Mouse (Mus musculus): Measurements from ENCODE around the gene Olfml2a. TPM values are rescaled to one million over a fixed set of nuclear protein-coding genes. Genes with fewer than 3 reads are reported as not detected.

The Olfml2a gene
- total RNA-seq (2021): 1 to 10 TPM; 3.5 to 4.0 TPM
- long read RNA-seq, experiment 1, full-length matches to known transcripts: 2 of 2 reads
- long read RNA-seq, experiment 1, partial matches to known transcripts: 0 of 2 reads
- long read RNA-seq, experiment 1, other reads (novel, unspliced or antisense): 0 of 2 reads
- long read RNA-seq, experiment 2: 0 reads

DNA sequence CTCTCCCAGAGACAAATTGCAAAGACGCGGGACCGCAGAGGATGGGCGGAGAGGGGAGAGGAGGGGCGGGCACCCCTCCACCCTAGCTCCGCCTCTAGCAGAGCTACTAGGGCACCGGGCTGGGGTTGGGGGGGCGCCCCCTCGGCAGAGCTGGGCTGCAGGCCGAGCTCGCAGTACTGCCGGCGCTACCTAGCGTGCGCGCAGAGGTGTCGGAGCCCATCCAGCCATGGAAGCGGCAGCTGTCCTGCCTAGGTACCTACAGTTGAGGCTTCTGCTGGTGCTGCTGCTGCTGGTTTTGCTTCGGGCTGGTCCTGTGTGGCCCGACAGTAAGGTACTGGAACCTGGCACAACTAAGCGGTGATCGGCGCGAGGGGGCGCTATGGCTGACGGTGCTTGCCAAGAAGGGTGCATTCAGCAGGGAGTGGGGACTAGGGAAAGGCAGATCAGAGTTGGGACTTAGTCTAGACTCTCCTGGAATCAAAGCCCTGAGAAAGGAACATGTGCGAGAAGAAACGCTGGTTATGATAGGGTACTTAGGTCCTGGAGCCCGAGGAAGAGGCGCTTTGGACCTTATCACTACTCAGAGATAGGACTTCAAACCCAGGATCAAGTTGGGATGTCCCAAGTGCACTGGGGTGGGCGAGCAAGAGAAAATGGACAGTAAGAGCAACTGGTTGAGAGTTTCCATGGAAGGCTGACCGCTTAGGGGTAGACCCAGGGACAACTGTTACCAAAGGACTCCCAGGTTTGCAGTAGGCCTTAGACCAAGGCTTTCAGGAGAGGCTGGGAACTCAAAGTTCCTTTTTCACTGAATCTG is at the start of gene Olfml2a:
Gene Olfml2a, plus strand, starts transcription at position 128 of the 817 bp plus-strand sequence.
- peak; percentile 45 to 63 for DNase-seq (ENCODE audit: low spot score in 2 of 2)
- intact Hi-C loops (cut with DNase I): no loop called here

DNA sequence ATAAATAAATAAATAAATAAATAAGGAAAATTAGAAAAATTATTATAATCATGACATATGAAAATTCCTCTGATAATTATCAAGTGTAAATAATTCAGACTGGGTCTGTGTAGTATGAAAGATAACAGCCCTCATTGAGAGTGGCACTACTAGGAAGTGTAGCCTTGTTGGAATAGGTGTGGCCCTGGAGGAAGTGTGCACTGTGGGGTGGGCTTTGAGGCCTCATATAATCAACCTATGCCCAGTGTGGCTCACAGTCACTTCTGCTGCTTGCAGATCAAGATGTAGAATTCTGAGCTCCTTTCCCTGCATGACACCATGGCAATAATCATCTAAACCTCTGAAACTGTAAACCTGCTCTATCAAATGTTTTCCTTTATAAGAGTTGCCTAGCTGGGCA is 28.9 kb upstream of the Olfml2a start:
- intact Hi-C loops (cut with DNase I): no loop called here
- DNase-seq (ENCODE audit: low spot score in 2 of 2): no peak

DNA sequence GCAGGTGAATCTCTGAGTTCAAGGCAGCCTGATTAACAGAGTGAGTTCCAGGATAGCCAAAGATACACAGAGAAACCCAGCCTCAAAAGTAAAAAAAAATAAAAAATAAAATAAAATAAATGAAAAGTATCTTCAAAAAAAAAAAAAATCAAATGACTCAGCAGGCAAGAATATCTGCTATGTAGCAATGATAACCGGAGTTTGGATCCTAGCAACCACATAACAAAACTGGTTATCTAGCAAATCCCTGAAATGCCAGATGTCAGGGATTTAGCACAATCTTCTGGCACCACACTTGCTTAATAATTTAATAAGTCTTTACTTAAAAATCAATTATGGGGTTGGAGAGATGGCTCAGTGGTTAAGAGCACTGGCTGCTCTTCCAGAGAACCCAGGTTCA is 27.5 kb upstream of the Olfml2a start:
- intact Hi-C loops (cut with DNase I): no loop called here
- no peak for DNase-seq (ENCODE audit: low spot score in 2 of 2)

DNA sequence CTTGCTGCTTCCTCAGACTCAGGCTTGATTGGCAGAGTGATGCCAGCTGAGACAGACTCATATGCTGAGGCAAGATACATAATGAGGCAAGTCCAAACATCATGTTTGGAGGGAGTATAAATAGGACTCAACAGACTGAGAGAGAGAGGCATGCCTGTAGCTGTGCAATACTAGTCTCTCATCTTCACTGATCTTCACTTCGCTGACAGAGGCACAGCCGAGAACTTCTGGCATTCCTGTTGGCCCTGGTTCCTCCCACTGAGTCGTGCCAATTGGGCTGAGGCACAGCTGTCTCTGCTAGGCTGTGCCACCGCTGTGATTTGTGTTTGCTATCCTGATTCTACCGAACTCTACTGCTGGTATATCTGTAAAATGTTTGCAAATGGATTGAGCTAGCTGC is 25.7 kb upstream of the Olfml2a start:
- intact Hi-C loops (cut with DNase I): no loop called here
- DNase-seq (ENCODE audit: low spot score in 2 of 2): peak; percentile 25 to 62

DNA sequence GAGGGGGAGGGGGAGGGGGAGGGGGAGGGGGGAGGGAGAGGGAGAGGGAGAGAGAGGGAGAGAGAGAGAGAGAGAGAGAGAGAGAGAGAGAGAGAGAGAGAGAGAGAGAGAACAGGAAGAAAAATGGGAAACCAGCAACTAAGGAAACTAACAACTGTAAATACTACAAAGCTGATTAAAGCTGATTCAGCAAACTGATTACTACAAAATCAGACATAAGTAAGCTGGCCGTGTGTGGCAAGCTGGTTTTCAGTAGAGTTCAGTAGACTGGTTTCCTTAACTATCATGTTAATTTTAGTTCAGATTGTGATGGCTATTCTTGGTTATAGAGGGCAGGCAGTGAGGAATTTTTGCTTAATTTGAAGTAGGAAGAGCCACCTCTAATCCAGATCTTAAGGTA is 23.2 kb upstream of the Olfml2a start:
- intact Hi-C loops (cut with DNase I): no loop called here
- no peak for DNase-seq (ENCODE audit: low spot score in 2 of 2)

DNA sequence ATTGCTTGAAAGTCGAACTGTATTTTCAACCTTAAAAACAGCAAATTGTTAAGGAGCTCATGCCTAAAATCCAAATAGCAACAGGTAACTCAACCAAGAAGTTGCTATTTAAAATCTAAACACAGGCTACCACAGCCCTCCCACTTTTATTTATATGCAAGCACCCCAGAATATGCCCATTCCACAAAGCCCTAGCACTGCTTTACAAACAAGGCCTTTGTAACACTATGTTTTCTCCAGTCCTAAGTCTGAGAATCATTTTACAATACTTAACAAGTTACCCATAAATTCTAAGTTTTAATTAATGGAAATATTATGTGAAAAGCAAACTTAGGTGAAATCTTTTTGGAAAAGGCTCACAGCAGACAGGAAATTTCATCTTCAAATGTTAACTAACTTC is 17.3 kb upstream of the Olfml2a start:
- intact Hi-C loops (cut with DNase I): no loop called here
- DNase-seq (ENCODE audit: low spot score in 2 of 2): no peak

DNA sequence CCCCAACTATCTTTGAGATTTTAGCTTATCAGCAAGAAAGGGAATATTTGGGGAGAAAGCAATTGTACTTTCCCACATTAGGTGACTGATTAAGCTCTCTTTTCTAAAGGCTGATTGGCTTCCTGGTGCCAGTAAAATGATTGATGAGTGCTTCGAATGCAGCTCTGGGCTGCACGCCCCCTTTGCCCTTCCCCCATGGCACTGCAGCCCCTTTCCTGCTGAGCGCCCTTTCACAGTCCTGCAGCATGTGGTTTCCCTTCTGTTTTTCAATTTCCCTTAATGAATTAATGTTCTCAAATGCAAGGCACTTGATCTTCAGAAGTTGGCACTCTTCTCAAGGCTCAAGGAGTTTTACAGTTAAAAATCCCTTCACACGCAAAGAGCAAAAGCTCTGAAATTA is 16.8 kb upstream of the Olfml2a start:
- no peak for DNase-seq (ENCODE audit: low spot score in 2 of 2)
- intact Hi-C loops (cut with DNase I): no loop called here

DNA sequence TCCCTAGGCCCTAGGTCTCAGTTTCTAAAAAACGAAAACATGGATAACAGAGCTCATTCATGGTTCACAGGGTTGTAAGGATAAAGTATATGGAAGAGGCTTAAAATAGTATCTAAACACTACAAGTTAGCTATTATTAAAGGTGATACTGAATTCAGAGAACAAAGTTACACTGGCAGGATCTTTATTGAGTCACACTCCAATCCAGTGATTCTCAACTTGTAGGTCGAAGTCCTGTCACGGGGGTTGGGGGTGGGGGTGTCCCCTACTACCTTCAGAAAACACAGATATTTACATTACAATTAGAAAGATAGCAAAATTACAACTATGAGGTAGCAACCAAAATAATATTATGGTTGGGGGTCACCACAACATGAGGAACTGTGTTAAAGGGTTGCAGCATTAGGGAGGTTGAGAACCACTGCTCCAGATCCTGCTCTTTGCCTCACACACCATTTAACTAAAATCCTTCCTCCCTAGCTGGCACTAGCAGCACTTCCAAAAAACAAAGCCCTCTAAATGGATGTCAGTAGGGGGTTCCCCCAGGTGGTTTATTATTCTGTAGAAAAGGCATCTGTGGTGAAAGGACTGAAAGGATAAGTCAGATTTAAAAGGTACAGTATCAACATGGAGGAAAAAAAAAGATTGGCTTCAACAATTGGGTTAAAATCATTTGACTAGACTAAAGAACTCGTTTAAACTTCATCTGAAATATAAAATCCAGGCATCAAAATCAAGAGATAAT is 14.7 kb upstream of the Olfml2a start:
- intact Hi-C loops (cut with DNase I): no loop called here

DNA sequence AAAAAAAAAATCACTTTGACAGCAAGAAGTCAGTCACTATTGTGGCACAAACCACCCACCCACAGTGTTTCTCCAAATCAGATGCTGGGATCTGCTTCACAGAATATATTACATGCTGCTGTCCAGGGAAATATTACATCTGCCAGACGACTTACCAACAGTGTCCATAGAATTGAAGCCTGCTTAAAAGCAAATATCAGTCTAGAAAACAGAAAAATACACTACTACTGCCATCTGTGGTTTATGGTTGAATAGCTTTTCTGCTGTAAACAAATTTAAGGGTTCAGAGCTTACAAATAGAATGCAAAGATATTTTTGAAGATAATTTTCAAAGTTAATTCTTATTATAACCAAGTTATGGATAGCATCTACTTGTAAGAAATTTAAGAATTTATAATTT is 10.4 kb upstream of the Olfml2a start:
- DNase-seq (ENCODE audit: low spot score in 2 of 2): no peak
- intact Hi-C loops (cut with DNase I): no loop called here

More for the DNA sequence above, 14.7 kb upstream of the Olfml2a start:
- DNase-seq (ENCODE audit: low spot score in 2 of 2): no peak

DNA sequence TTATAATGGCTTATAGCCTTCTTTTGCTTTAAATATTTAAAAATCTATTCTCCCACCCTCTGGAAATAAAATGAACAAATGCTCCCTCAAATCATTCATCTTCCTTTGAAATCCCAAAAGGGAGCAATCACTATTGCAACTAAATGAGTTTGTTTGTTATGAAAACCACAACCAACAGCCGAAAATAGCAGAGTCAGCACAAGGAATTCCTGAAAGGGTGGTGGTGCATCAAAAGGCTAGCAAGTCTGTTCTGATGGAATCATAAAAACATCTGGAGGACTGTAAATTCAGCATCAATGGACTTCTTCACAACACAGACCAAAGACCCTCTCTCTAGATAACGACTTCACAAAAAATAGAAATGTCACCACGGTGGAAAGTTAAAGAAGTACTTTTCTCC is 8.3 kb upstream of the Olfml2a start:
- intact Hi-C loops (cut with DNase I): no loop called here
- no peak for DNase-seq (ENCODE audit: low spot score in 2 of 2)

DNA sequence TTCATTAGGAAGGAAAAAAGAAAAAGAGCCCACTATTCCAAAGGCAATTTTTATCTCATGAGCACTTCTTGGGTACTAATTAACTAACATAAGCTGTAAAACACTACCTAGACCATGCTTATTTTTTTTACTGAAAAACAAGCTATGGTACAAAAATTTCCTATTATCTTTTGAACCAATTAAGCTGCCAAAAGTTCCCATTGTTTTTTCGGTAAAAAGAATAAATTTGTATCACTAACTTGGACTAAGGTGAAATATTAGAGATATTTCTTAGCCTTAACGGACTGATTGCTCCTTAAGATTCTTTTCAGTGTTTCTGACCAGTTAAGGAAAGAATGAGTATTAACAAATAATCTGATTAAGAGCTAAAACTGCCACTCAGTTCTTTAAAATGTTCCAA is 7.9 kb upstream of the Olfml2a start:
- no peak for DNase-seq (ENCODE audit: low spot score in 2 of 2)
- intact Hi-C loops (cut with DNase I): no loop called here

DNA sequence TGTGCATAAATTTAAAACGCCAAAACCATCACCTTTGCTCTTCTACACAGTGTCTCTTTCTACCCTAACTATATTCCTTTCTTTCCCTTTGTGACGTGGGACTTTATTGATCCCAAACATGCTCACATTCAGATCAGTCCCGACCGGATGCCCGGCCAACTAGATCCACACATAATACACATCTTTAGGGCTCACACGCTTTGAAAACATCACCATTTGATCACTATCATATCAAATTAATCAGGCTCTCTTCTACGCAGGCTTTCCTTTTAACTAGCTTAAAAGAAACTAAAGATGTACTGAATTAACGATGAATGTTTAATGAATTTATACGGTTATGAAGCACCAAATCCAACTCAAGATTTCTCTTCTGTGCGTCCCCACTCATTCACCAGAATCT is 7.2 kb upstream of the Olfml2a start:
- DNase-seq (ENCODE audit: low spot score in 2 of 2): no peak
- intact Hi-C loops (cut with DNase I): no loop called here

DNA sequence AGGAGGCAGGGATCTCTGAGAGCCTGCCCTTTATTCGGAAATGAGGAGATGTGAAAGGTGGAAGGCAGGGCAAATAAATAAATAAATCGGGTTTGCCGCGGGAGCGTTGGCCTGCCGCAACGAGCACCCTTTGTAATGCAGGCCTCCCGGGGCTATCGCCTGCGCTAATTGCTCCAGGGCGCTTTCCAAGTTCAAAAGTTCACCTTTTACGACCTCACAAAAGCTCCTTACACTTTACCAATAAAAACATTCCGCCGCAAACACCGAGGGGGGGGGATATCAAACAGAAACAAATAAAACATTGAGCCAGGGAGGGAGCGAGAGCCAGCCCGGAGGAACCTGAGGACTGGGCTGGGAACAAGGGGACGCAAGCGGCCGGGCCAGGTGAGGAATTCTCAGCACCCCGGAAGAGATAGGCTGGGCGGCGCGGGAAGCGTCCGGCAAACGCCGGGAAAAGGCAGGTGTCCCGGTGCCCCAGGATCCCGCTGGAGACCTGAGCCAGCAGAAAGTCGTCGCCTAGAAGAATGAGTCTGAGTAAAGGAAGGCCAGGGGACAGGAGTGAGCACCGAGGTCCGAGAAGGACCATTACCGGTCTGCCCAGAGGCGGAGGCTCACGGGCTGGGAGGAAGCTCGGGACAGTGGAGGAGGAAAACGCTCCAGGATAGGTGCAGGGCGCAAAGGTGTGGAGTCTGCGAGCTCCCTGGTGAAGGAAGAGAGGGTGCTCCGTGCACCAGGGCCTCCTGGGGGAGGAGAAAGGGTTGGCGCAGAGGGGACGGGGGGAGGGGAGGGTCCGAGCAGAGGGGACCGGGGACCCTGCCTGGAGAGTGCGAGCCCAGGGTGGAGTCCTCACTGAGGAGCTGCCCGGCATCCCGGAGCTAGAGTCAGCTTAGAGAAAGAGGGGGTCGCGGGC is 6.4 kb upstream of the Olfml2a start:
- no peak for DNase-seq (ENCODE audit: low spot score in 2 of 2)
- intact Hi-C loops (cut with DNase I): loop anchor here (1.0 kb wide), 1 partner anchor 73 kb away; no protein-coding TSS in a partner anchor

DNA sequence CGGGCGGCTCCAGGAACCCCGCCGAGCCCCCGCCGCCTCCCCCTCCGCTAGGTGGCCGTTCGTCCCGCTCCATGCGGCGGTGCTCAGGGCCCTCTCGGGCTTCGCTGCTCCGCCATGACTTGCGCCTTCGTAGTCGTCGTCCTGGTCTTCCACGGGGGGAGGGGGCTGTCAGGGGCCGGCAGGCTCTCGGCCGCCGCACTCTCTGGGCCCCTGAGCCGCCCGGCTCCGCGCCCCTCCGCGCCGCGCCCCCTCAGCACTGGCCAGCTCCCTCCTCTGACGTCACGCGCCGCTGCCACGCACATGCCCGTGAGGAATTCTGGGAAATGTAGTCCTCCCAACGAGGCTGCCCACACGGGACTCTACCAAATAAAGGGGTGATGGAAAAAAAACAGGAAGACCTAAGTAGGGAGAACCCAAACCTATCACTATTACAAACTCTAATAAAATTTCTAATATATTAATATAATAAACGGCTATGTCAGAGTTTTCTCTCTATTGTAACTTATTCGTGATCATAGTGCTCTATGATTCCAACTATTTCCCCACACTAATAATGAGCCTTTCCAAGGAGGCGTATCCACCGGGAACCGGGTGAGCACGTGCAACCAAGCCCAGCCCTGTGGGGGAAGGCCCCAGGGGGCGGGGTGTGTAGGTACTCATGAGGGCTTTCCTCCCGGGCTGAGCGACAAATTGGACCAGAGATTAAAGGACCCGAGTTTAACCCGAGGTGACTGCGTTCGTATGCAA is 5.5 kb upstream of the Olfml2a start:
- intact Hi-C loops (cut with DNase I): loop anchor here (1.0 kb wide), 1 partner anchor 72 kb away; no protein-coding TSS in a partner anchor
- peak; percentile 94 to 97 for DNase-seq (ENCODE audit: low spot score in 2 of 2)

DNA sequence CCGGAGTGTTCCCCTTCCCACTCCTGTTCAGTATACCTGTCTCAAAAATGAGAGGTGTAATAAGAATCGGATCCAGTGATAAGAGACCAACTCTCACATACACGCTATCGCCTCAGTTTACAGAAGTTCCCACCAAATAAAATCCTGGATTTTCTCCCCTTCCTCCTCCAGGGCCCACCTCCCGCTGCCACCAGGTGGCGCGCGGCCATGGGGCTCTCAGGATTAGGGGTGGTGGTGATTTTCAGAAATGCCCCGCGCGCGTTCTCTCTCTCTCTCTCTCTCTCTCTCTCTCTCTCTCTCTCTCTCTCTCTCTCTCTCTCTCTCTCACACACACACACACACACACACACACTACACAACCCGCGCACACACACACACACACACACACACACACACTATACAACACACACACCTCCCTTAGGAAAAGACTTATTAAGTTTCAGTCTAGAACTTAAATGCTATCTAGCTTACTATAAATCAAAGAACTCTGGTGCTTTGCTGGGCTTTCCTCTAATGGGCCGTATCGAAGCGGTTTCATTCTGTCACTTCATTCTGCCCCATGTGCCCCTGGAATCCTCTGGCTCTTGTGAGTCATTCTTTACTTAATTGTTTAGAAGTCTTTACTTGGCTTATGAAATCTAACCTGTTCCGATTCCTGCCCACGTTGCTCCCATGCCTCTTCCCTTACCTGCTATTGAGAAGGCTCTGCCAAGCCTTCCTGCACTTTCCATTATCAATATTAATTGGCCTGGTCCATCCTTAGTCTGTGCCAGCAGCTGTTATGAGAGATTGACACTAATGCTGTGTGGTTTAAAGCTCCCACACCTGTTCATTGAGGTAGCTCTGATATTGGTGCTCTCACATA is 4.4 kb upstream of the Olfml2a start, which contains the start of gene Nr6a1:
Gene Nr6a1, minus strand, starts transcription at position 574 of the 865 bp plus-strand sequence.
- intact Hi-C loops (cut with DNase I): no loop called here
- DNase-seq (ENCODE audit: low spot score in 2 of 2): peak; percentile 58 to 68

DNA sequence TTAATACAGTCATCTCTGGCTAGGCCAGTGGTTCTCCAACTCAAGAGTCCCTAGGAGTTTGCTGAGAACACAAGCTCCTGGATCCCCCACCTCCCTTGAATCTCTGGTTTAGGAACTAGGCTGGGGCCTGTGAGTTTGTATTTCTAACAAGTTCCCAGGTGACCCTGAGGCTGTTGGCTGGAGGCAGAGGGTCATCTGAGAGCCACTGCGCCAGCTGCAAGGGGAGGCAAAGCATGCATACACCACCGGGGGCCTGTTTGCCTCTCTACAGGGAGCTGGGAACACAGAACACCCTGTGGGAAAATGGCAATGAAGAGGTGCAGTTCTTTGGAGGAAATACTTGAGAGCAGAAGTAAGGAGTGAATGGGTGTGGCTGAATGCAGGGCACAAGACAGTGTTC is 1.5 kb upstream of the Olfml2a start:
- intact Hi-C loops (cut with DNase I): no loop called here
- no peak for DNase-seq (ENCODE audit: low spot score in 2 of 2)

DNA sequence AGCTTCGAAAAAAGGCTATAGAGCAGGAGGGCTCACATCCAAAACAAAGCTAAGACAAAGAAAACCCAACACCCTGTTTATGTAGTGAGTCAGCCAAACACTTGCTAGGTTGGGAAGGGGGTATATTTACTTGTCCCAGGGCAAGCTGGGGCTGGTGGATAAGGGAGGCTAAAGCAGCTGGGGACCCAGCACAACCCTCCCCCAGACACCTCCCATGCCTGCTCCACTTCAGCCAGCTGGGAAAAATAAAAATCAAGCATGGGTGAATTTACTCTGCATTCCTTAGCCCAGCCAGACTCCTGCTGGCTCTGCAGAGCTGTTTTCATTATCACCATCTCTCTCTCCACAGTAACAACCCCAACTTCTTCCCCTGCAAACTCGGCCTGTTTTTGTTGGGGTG is 2.2 kb downstream of the Olfml2a start:
- intact Hi-C loops (cut with DNase I): no loop called here
- DNase-seq (ENCODE audit: low spot score in 2 of 2): no peak

DNA sequence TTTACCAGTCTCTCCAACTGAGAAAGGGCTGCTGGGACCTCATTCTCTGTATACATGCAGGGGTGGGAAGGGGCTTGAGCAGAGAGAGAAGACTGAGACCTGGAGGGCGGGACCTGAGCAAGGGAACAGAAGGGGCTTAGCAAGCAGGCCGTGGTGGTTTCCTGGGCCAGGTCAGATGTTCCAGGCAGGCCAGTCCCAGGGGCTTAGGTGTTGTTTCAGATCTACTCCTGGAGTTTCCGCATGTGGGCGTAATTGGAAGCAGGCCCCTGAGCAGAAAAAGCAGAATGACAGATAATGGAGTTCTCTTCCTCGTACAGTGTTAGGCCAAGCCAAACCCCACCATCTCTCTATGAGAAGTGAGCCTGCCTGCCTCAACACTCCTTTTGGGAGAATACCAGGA is 3.2 kb downstream of the Olfml2a start:
- intact Hi-C loops (cut with DNase I): no loop called here
- no peak for DNase-seq (ENCODE audit: low spot score in 2 of 2)

All from left cerebral cortex, postnatal 14 days (tissue).